Mouse (Mus musculus) stomach, postnatal 0 days (tissue): Measurements from ENCODE around the gene Dis3l2. TPM values are rescaled to one million over a fixed set of nuclear protein-coding genes. Genes with fewer than 3 reads are reported as not detected.

Experiments used
- ATAC-seq: fragments of 200-750 bp; cut with Nextera tagmentation; 2 replicates; pipeline ENCODE4 v1.8.0; 2017; ENCODE audit not compliant: low FRiP score, low TSS enrichment
- DNase-seq: peaks from one replicate; pipeline ENCODE4 v3.0.0-alpha.2; 2016; ENCODE audit warnings: low spot score
- H3K27ac ChIP-seq: fragments of 300-500 bp; sonication (generic); replicated peaks from 2 replicates; pipeline ENCODE4 v1.5.1; 2014; ENCODE audit warnings: mild to moderate bottlenecking, control low read depth
- H3K27me3 ChIP-seq: fragments of 300-500 bp; sonication (generic); 2 replicates; pipeline ENCODE4 v1.6.1; 2014; ENCODE audit warnings: low read length; ENCODE audit not compliant: control insufficient read depth, insufficient read depth
- H3K36me3 ChIP-seq: fragments of 300-500 bp; sonication (generic); 2 replicates; pipeline ENCODE4 v1.6.1; 2014; ENCODE audit warnings: low read length, mixed read lengths; ENCODE audit not compliant: control insufficient read depth, insufficient read depth
- H3K4me1 ChIP-seq: fragments of 300-500 bp; sonication (generic); replicated peaks from 2 replicates; pipeline ENCODE4 v1.6.1; 2014; ENCODE audit warnings: antibody characterized with exemption; ENCODE audit not compliant: control insufficient read depth, insufficient read depth
- H3K4me2 ChIP-seq: fragments of 300-500 bp; sonication (generic); replicated peaks from 2 replicates; pipeline ENCODE4 v1.6.1; 2014; ENCODE audit warnings: low read depth, mild to moderate bottlenecking, control low read depth, moderate library complexity
- H3K4me3 ChIP-seq: fragments of 300-500 bp; sonication (generic); 2 replicates; pipeline ENCODE4 v1.5.1; 2014; ENCODE audit warnings: low read depth, low read length, control low read depth
- H3K9ac ChIP-seq: fragments of 300-500 bp; sonication (generic); 2 replicates; pipeline ENCODE4 v1.6.1; 2014; ENCODE audit warnings: mild to moderate bottlenecking, low read length, control low read depth, mixed read lengths
- H3K9me3 ChIP-seq: fragments of 300-500 bp; sonication (generic); 2 replicates; pipeline ENCODE4 v1.6.1; 2016; ENCODE audit warnings: low read length; ENCODE audit not compliant: control insufficient read depth
- CTCF ChIP-seq: IDR thresholded peaks from 2 replicates; pipeline ENCODE4 v1.5.1; 2016; ENCODE audit warnings: antibody characterized with exemption, low read depth, mild to moderate bottlenecking, moderate library complexity
- EP300 ChIP-seq: optimal IDR thresholded peaks from 2 replicates; pipeline ENCODE3; 2016; ENCODE audit warnings: antibody characterized with exemption
- WGBS: fragments of 180-500 bp; shearing (Covaris S2); extraction: QIAGEN DNeasy Blood & Tissue Kit; methylation state at CpG from one replicate; pipeline ENCODE4 v1.1.7; 2014; 5-methylcytosine and 5-hydroxymethylcytosine counted together
- polyA plus RNA-seq: library from polyadenylated mRNA; unstranded; fragments of >200 nt; fragmentation: Nextera tagmentation; extraction: Ambion mirVana; gene quantifications from 2 replicates; pipeline ENCODE4 v1.2.1, GENCODE M21; 2015

The Dis3l2 gene
- polyA plus RNA-seq, 1 experiment from 2014 or later: 12.3 TPM

- ATAC-seq: no peak
- WGBS: 74% methylated on average over 4 of the region's 4 CpGs
- H3K4me1 ChIP-seq: no peaks in the 10 kb centered on the region
Measured at GRCm38 (mm10) chr1:86709546-86709945, 5.9 kb downstream of the Dis3l2 start.

DNA sequence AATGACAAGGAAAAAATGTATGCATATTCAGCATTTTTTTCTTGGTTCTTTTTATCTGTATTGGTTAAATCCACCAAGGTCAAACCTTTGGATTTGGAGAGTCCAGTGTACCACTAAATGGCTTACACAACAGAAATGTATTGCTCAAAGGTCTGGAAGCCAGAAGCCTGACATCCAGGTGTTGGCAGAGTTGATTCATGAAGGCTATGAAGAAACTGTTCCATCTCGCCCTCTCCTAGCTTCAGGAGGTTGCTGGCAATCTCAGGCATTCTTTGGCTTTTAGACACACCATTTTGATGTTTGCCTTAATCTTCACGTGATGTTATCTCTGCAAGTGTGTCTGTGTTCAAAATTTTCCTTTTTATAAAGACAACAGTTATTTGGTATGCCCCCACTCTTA, 8.4 kb downstream of the Dis3l2 start:
- Histone ChIP-seq H3K4me2 (no peak overlapping the region), H3K4me1 (no peaks in the 10 kb centered on the region), H3K36me3 (no peaks in the 10 kb centered on the region), H3K27ac (no peak overlapping the region), H3K9me3 (no peaks in the 10 kb centered on the region), H3K4me3 (no peak overlapping the region), H3K27me3 (no peaks in the 10 kb centered on the region), H3K9ac (no peak overlapping the region)
- ATAC-seq: no peak
- DNase-seq: no peak
- WGBS: 81% methylated on average over 2 of the region's 2 CpGs
- no peak for TF ChIP-seq CTCF

More at GRCm38 (mm10) chr1:86709546-86709945, 5.9 kb downstream of the Dis3l2 start:
- no peak for DNase-seq
- Histone ChIP-seq H3K4me3 (no peak overlapping the region), H3K4me2 (no peak overlapping the region), H3K27me3 (no peaks in the 10 kb centered on the region), H3K9me3 (no peaks in the 10 kb centered on the region), H3K9ac (no peak overlapping the region), H3K27ac (no peak overlapping the region), H3K36me3 (no peaks in the 10 kb centered on the region)
- TF ChIP-seq EP300: no peak
- TF ChIP-seq CTCF: no peak

- Histone ChIP-seq H3K9me3 (no peaks in the 10 kb centered on the region), H3K9ac (no peak overlapping the region), H3K36me3 (no peaks in the 10 kb centered on the region), H3K27me3 (no peaks in the 10 kb centered on the region), H3K4me2 (no peak overlapping the region), H3K4me3 (no peak overlapping the region), H3K27ac (no peak overlapping the region), H3K4me1 (no peaks in the 10 kb centered on the region)
- 88% methylated on average over 4 of the region's 4 CpGs for whole genome bisulfite sequencing
- ATAC-seq (no peak), DNase-seq (no peak)
- TF ChIP-seq CTCF (no peak), EP300 (no peak)
Measured at GRCm38 (mm10) chr1:86713054-86713453, 9.4 kb downstream of the Dis3l2 start.

GRCm38 (mm10) chr1:86718190-86718589, 14.6 kb downstream of the Dis3l2 start:
- H3K27ac ChIP-seq: no peak overlapping the region
- H3K36me3 ChIP-seq: no peaks in the 10 kb centered on the region
- no peak for DNase-seq
- no peak overlapping the region for H3K9ac ChIP-seq
- H3K27me3 ChIP-seq: no peaks in the 10 kb centered on the region
- no peaks in the 10 kb centered on the region for H3K4me1 ChIP-seq
- H3K9me3 ChIP-seq: no peaks in the 10 kb centered on the region
- H3K4me3 ChIP-seq: no peak overlapping the region
- TF ChIP-seq EP300: no peak
- no peak for TF ChIP-seq CTCF
- no peak overlapping the region for H3K4me2 ChIP-seq
- WGBS: 90% methylated on average over 1 of the region's 1 CpGs
- no peak for ATAC-seq

DNA sequence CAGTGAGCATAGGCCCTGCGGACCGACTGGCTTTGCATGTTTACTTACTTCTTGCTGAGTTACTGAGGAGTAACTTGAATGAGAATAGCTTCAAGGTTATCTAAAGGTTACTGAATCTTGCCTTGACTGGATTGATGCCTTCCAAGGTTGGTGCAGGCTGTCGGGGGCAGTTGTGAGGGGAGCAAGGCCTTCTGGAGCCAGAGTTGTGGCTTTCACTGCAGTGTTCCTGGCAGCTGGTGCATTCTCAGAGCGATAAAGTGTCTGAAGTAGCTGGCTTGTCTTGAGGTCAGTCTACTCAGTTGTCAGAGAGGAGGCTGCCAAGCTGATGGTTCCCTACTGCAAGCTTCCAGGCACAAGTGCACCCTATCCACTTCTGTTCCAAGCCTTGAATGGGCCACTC, 15.8 kb downstream of the Dis3l2 start:
- ATAC-seq (no peak), DNase-seq (no peak)
- H3K9me3 ChIP-seq: no peaks in the 10 kb centered on the region
- no peak overlapping the region for H3K27ac ChIP-seq
- H3K4me1 ChIP-seq: no peaks in the 10 kb centered on the region
- H3K4me2 ChIP-seq: no peak overlapping the region
- TF ChIP-seq EP300 (no peak), CTCF (no peak)
- no peaks in the 10 kb centered on the region for H3K36me3 ChIP-seq
- no peak overlapping the region for H3K4me3 ChIP-seq
- H3K27me3 ChIP-seq: no peaks in the 10 kb centered on the region
- WGBS: 66% methylated on average over 4 of the region's 4 CpGs
- H3K9ac ChIP-seq: no peak overlapping the region

DNA sequence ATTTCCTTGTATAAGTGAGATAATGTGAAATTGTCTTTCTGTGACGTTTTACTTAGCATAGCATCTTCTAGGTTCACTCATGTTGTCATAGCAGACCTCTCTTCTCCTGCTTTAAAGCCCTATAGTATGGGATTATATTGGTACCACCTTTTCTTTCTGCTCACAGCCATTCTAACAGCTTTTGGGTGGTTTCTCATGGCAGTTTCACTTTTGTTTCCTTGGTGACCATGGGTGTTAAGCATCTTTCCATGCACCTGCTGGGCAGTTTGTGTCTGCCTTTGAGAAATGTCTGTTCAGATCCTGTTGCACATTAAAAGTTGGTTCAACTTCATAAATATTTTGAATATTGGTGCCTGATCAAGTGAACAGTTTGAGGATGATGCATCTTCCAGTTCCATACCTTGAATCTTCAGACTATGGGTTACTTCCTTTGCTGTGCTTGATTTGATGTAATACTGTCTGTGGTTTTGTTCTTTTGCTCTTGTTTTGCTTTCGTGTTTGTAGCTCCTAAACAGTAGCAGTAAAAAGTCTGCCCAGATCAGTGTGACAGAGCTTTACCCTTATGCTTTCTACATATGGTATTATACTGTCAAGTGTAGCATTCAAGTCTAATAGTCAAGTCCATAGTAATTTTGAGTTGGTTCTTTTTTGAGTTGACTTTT, 29.7 kb downstream of the Dis3l2 start:
- Histone ChIP-seq H3K36me3 (no peaks in the 10 kb centered on the region), H3K4me3 (no peak overlapping the region), H3K27ac (no peak overlapping the region), H3K9me3 (no peaks in the 10 kb centered on the region), H3K27me3 (no peaks in the 10 kb centered on the region), H3K4me2 (no peak overlapping the region), H3K9ac (no peak overlapping the region), H3K4me1 (no peaks in the 10 kb centered on the region)
- 73% methylated on average over 2 of the region's 2 CpGs for WGBS
- DNase-seq: no peak
- no peak for ATAC-seq
- no peak for TF ChIP-seq EP300
- no peak for TF ChIP-seq CTCF
